Mouse (Mus musculus) heart, embryonic 10.5 days (tissue): ENCODE results near the gene Ptpra. TPM values are rescaled to one million over a fixed set of nuclear protein-coding genes. Genes with fewer than 3 reads are reported as not detected.

ENCODE experiments used
- DNase-seq: peaks from one replicate; pipeline ENCODE4 v3.0.0-alpha.2; 2017; ENCODE audit warnings: low spot score
- H3K27ac ChIP-seq: fragments of 300-500 bp; sonication (generic); 2 replicates; pipeline ENCODE4 v1.5.1; 2016; ENCODE audit warnings: mild to moderate bottlenecking
- H3K27me3 ChIP-seq: fragments of 300-500 bp; sonication (generic); 2 replicates; pipeline ENCODE4 v1.6.1; 2016; ENCODE audit warnings: mild to moderate bottlenecking; ENCODE audit not compliant: poor library complexity, insufficient read depth, severe bottlenecking
- H3K36me3 ChIP-seq: fragments of 300-500 bp; sonication (generic); 2 replicates; pipeline ENCODE4 v1.6.1; 2016; ENCODE audit warnings: mild to moderate bottlenecking, moderate library complexity
- H3K4me1 ChIP-seq: fragments of 300-500 bp; sonication (generic); 2 replicates; pipeline ENCODE4 v1.6.1; 2016; ENCODE audit warnings: mild to moderate bottlenecking
- H3K4me3 ChIP-seq: fragments of 300-500 bp; sonication (generic); 2 replicates; pipeline ENCODE4 v1.5.1; 2016; ENCODE audit warnings: mild to moderate bottlenecking, moderate library complexity
- H3K9me3 ChIP-seq: fragments of 300-500 bp; sonication (generic); 2 replicates; pipeline ENCODE4 v1.6.1; 2016; ENCODE audit warnings: mild to moderate bottlenecking, moderate library complexity
- WGBS: fragments of 180-500 bp; shearing (Covaris S2); methylation state at CpG from one replicate; pipeline ENCODE4 v1.1.7; 2016; 5-methylcytosine and 5-hydroxymethylcytosine counted together
- polyA plus RNA-seq: library from polyadenylated mRNA; unstranded; fragments of >200 nt; fragmentation: Nextera tagmentation; extraction: Ambion mirVana; gene quantifications from 2 replicates; pipeline ENCODE4 v1.2.1, GENCODE M21; 2016

Ptpra gene
- polyA plus RNA-seq, 1 experiment from 2014 or later = 85.5 TPM

- peak overlapping the region; percentile 97 for H3K27ac ChIP-seq
- H3K36me3 ChIP-seq = peaks cover 16% of the 10 kb centered on the region
Observed at GRCm38 (mm10) chr2:130425112-130425511, 25.0 kb upstream of the Ptpra start.

GRCm38 (mm10) chr2:130429851-130430250 is 20.2 kb upstream of the Ptpra start:
- Histone ChIP-seq H3K27me3 (no peaks in the 10 kb centered on the region), H3K27ac (no peak overlapping the region), H3K36me3 (peaks cover 8% of the 10 kb centered on the region), H3K4me3 (no peak overlapping the region), H3K4me1 (peaks cover 8% of the 10 kb centered on the region), H3K9me3 (no peaks in the 10 kb centered on the region)
- 60% methylated on average over 2 of the region's 2 CpGs for WGBS
- no peak for DNase-seq

More at GRCm38 (mm10) chr2:130425112-130425511, 25.0 kb upstream of the Ptpra start:
- Histone ChIP-seq H3K9me3 (no peaks in the 10 kb centered on the region), H3K4me3 (peak overlapping the region; percentile 89), H3K4me1 (peaks cover 25% of the 10 kb centered on the region), H3K27me3 (no peaks in the 10 kb centered on the region)
- no peak for DNase-seq
- 36% methylated on average over 5 of the region's 5 CpGs for WGBS

- peaks cover 1% of the 10 kb centered on the region for H3K4me1 ChIP-seq
- no peak overlapping the region for H3K27ac ChIP-seq
- H3K27me3 ChIP-seq = no peaks in the 10 kb centered on the region
- H3K36me3 ChIP-seq = peaks cover 8% of the 10 kb centered on the region
- DNase-seq = no peak
- H3K9me3 ChIP-seq = no peaks in the 10 kb centered on the region
- H3K4me3 ChIP-seq = no peak overlapping the region
- WGBS = 86% methylated on average over 3 of the region's 3 CpGs
Observed at GRCm38 (mm10) chr2:130430484-130430883, 19.6 kb upstream of the Ptpra start.

GRCm38 (mm10) chr2:130432157-130432556 is 17.9 kb upstream of the Ptpra start:
- Histone ChIP-seq H3K27ac (no peak overlapping the region), H3K4me3 (no peak overlapping the region), H3K9me3 (no peaks in the 10 kb centered on the region), H3K4me1 (no peaks in the 10 kb centered on the region; the same call in 1 of the 2 replicates), H3K27me3 (no peaks in the 10 kb centered on the region), H3K36me3 (peaks cover 10% of the 10 kb centered on the region)
- DNase-seq = no peak
- 71% methylated on average over 3 of the region's 3 CpGs for WGBS

DNA sequence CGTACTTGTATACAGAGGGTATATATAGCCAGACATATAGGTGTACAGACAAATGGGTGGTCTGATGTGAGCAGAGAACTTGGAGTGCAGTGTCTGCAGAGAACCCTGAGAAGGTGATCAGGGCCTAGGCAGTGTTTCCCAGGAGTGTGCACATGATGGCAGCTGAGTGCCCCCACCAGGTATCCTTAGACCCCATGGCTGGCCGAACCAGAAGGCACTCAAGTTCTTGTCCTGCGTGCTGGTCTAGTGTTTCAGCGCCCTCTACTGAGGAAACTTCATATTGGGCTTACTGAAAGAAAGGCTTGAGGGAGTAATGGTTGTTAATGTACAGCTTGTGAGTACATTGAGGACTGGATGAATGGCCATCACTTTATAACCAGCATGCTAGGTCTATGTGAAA is 16.9 kb upstream of the Ptpra start:
- no peaks in the 10 kb centered on the region; the same call in 1 of the 2 replicates for H3K4me1 ChIP-seq
- WGBS = 25% methylated on average over 4 of the region's 4 CpGs
- no peak overlapping the region for H3K27ac ChIP-seq
- no peak for DNase-seq
- H3K4me3 ChIP-seq = no peak overlapping the region
- H3K36me3 ChIP-seq = peaks cover 17% of the 10 kb centered on the region
- H3K9me3 ChIP-seq = no peaks in the 10 kb centered on the region
- H3K27me3 ChIP-seq = no peaks in the 10 kb centered on the region

DNA sequence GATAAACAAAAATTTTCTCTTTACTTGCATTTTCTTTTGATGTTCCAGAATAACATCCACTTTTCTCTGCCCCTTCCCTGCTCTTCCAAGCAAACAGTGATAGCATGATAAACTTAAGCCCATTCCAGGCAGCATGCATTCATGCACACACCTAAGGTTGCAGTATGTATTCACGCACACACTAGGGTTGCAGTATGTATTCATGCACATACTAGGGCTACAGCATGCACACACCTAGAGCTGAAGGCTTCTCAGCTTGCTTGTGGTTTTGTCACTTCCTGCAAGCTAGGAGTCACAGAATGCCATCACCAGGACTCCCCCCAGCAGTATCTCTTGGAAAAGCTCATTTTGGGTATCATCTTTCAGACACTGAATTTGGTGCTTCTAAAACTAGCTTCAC is 13.3 kb upstream of the Ptpra start:
- 92% methylated on average over 1 of the region's 1 CpGs for WGBS
- H3K27ac ChIP-seq = no peak overlapping the region
- peaks cover 51% of the 10 kb centered on the region for H3K36me3 ChIP-seq
- no peaks in the 10 kb centered on the region for H3K27me3 ChIP-seq
- no peaks in the 10 kb centered on the region for H3K9me3 ChIP-seq
- no peak for DNase-seq
- no peak overlapping the region for H3K4me3 ChIP-seq
- no peaks in the 10 kb centered on the region for H3K4me1 ChIP-seq

GRCm38 (mm10) chr2:130438861-130439260 is 11.2 kb upstream of the Ptpra start:
- H3K4me3 ChIP-seq = no peak overlapping the region
- DNase-seq = no peak
- H3K9me3 ChIP-seq = no peaks in the 10 kb centered on the region
- WGBS = 94% methylated on average over 3 of the region's 3 CpGs
- no peaks in the 10 kb centered on the region for H3K4me1 ChIP-seq
- no peaks in the 10 kb centered on the region for H3K27me3 ChIP-seq
- no peak overlapping the region for H3K27ac ChIP-seq
- H3K36me3 ChIP-seq = peaks cover 69% of the 10 kb centered on the region

DNA sequence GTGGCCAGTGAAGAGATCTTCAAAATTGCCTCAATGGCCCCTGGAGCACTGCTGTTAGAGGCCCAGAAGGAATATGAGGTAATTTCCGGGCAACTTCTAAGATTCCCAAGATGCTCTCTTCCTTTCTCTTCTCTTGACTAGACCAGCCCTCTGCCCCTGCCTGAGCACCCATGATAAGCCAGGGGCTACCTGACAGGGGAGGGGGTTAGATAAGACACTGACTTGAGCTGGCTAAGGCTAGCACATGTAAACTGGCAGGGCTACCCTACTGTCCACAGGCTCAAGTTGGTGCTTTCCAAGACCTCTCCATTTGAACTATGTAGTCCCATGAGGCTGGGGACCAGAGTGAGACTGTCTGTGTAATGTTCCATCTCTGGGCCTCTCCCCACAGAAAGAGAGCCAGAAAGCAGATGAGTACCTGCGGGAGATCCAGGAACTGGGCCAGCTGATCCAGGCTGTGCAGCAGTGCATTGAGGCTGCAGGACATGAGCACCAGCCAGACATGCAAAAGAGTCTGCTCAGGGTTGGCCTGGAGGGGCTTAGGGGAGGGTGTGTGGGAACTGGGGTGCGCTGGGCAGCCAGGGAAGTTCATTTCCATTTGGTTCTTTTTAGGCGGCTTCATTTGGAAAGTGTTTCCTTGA is 10.1 kb upstream of the Ptpra start:
- no peak for DNase-seq
- Histone ChIP-seq H3K27ac (no peak overlapping the region), H3K27me3 (no peaks in the 10 kb centered on the region), H3K4me1 (no peaks in the 10 kb centered on the region), H3K4me3 (no peak overlapping the region), H3K9me3 (no peaks in the 10 kb centered on the region), H3K36me3 (peaks cover 76% of the 10 kb centered on the region)
- 89% methylated on average over 4 of the region's 4 CpGs for WGBS

- no peak overlapping the region for H3K27ac ChIP-seq
- no peaks in the 10 kb centered on the region for H3K27me3 ChIP-seq
- no peaks in the 10 kb centered on the region for H3K9me3 ChIP-seq
- DNase-seq = no peak
- no peak overlapping the region for H3K4me3 ChIP-seq
- WGBS = 80% methylated on average over 10 of the region's 10 CpGs
- H3K4me1 ChIP-seq = no peaks in the 10 kb centered on the region
- peaks cover 75% of the 10 kb centered on the region for H3K36me3 ChIP-seq
Observed at GRCm38 (mm10) chr2:130442162-130442561, 7.9 kb upstream of the Ptpra start.

DNA sequence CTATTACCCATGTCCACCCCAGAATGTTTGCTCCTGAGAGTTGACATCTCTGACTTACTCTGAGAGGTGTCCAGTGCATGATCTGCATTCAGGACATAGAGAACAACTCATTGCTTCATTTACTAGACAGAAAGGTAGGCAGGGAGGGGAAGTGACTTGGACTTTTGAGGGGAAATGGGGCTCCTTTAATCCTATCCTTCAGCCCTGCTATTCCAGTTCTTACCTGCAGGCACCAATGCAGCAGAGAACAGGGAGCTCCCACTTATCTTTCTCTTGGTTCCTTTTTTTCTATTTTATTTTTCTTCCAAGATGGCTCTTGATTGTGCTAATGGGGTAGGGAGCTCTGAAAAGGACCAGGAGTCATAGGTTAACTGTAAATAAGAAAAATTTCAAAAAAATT is 1.6 kb upstream of the Ptpra start:
- Histone ChIP-seq H3K4me1 (peaks cover 27% of the 10 kb centered on the region), H3K4me3 (no peak overlapping the region), H3K27me3 (peaks cover 10% of the 10 kb centered on the region; the same call in 1 of the 2 replicates), H3K9me3 (no peaks in the 10 kb centered on the region), H3K36me3 (peaks cover 12% of the 10 kb centered on the region), H3K27ac (no peak overlapping the region)
- DNase-seq = no peak

- no peaks in the 10 kb centered on the region for H3K9me3 ChIP-seq
- H3K27ac ChIP-seq = no peak overlapping the region
- 11% methylated on average over 17 of the region's 17 CpGs for WGBS
- H3K36me3 ChIP-seq = peaks cover 4% of the 10 kb centered on the region
- H3K4me3 ChIP-seq = peak overlapping the region; percentile 80
- no peak for DNase-seq
- peaks cover 28% of the 10 kb centered on the region for H3K4me1 ChIP-seq
- peaks cover 10% of the 10 kb centered on the region; the same call in 1 of the 2 replicates for H3K27me3 ChIP-seq
Observed at GRCm38 (mm10) chr2:130449021-130449793, 871 bp upstream of the Ptpra start.

DNA sequence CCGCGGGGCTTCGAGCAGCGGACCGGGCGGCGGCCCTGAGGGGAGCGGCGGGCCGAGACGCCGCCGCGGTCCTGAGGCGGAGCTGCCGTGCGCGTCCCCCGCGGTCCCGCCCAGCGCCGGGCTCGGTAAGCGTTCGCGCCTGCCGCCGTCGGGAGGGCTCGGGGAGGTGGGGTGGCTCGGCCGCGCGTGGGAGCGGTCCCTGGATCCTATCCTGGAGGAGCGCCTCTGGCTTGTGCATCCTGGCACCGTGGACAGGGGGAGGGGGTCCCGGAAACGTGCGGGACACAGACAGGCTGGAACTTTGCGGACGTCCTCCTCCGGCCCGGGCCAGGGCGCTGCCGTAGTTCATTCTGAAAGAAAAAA is 337 bp downstream of the Ptpra start:
- Histone ChIP-seq H3K36me3 (no peaks in the 10 kb centered on the region), H3K27ac (peak overlapping the region; percentile 92), H3K4me3 (peak overlapping the region; percentile 80), H3K4me1 (peaks cover 37% of the 10 kb centered on the region), H3K27me3 (peaks cover 10% of the 10 kb centered on the region; the same call in 1 of the 2 replicates), H3K9me3 (no peaks in the 10 kb centered on the region)
- under 1% methylated on average over 47 of the region's 47 CpGs for WGBS
- DNase-seq = peak; percentile 88

- 66% methylated on average over 14 of the region's 14 CpGs for WGBS
- peak overlapping the region; percentile 92; the same call in 1 of the 2 replicates for H3K27ac ChIP-seq
- no peak for DNase-seq
- H3K9me3 ChIP-seq = no peaks in the 10 kb centered on the region
- H3K4me1 ChIP-seq = peaks cover 40% of the 10 kb centered on the region
- peak overlapping the region; percentile 80 for H3K4me3 ChIP-seq
- peaks cover 10% of the 10 kb centered on the region; the same call in 1 of the 2 replicates for H3K27me3 ChIP-seq
- no peaks in the 10 kb centered on the region for H3K36me3 ChIP-seq
Observed at GRCm38 (mm10) chr2:130451086-130451726, 1.1 kb downstream of the Ptpra start.
